Mouse (Mus musculus) cerebellum, postnatal 36 days (tissue): Measurements from ENCODE around the gene Slc44a1.
A peak's percentile ranks its signal among the peaks of the same experiment; 100 is the strongest.

Experiments
- DNase-seq, 2 experiments: peaks; one replicate each; pipeline ENCODE4 v3.0.0; 2021 to 2022; ENCODE audit warnings: mixed read lengths in 2 of 2

Slc44a1 gene

GRCm38 (mm10) chr4:53440010-53440815 lies at the start of gene Slc44a1:
Gene Slc44a1 (plus strand): TSS chr4:53440413.
- DNase-seq: peak; percentile 83 to 89

- DNase-seq: no peak
These were observed 45.2 kb upstream of the Slc44a1 start for GRCm38 (mm10) chr4:53395002-53395401.

- DNase-seq: no peak
These were observed 43.5 kb upstream of the Slc44a1 start for GRCm38 (mm10) chr4:53396623-53397192.

- peak; percentile 36 to 37 for DNase-seq
These were observed 42.7 kb upstream of the Slc44a1 start for GRCm38 (mm10) chr4:53397280-53398117.

- DNase-seq: no peak
These were observed 41.7 kb upstream of the Slc44a1 start for GRCm38 (mm10) chr4:53398561-53398960.

GRCm38 (mm10) chr4:53399428-53399827 lies 40.8 kb upstream of the Slc44a1 start:
- peak; percentile 49 to 52 for DNase-seq

- no peak for DNase-seq
These were observed 36.8 kb upstream of the Slc44a1 start for GRCm38 (mm10) chr4:53403386-53403785.

- DNase-seq: no peak
These were observed 35.7 kb upstream of the Slc44a1 start for GRCm38 (mm10) chr4:53404431-53404925.

GRCm38 (mm10) chr4:53406866-53407265 lies 33.3 kb upstream of the Slc44a1 start:
- no peak for DNase-seq

GRCm38 (mm10) chr4:53408821-53409220 lies 31.4 kb upstream of the Slc44a1 start:
- no peak for DNase-seq

GRCm38 (mm10) chr4:53409526-53410085 lies 30.6 kb upstream of the Slc44a1 start:
- no peak for DNase-seq

- DNase-seq: no peak
These were observed 29.5 kb upstream of the Slc44a1 start for GRCm38 (mm10) chr4:53410752-53411151.

- no peak for DNase-seq
These were observed 28.0 kb upstream of the Slc44a1 start for GRCm38 (mm10) chr4:53411958-53412870.

GRCm38 (mm10) chr4:53412991-53413390 lies 27.2 kb upstream of the Slc44a1 start:
- DNase-seq: no peak

GRCm38 (mm10) chr4:53414031-53414797 lies 26.0 kb upstream of the Slc44a1 start:
- no peak for DNase-seq

- DNase-seq: no peak
These were observed 24.2 kb upstream of the Slc44a1 start for GRCm38 (mm10) chr4:53415873-53416637.

- no peak for DNase-seq
These were observed 23.3 kb upstream of the Slc44a1 start for GRCm38 (mm10) chr4:53416928-53417327.

- no peak for DNase-seq
These were observed 17.4 kb upstream of the Slc44a1 start for GRCm38 (mm10) chr4:53422799-53423198.

- DNase-seq: no peak
These were observed 13.1 kb upstream of the Slc44a1 start for GRCm38 (mm10) chr4:53427120-53427519.

- no peak for DNase-seq
These were observed 9.7 kb upstream of the Slc44a1 start for GRCm38 (mm10) chr4:53430522-53430921.
